Mouse (Mus musculus): ENCODE results near the gene Aldh3b3. TPM values are rescaled to one million over a fixed set of nuclear protein-coding genes. Genes with fewer than 3 reads are reported as not detected.

The Aldh3b3 gene
- polyA plus RNA-seq, 1 experiment from 2014 or later, result 0.07 TPM

GRCm38 (mm10) chr19:3990804-3991203 lies 32.4 kb downstream of the Aldh3b3 start:
- Histone ChIP-seq H3K36me3 (ENCODE audit: insufficient read depth, low read length) (0 out of 2 replicates have a peak, but pooled peaks cover 3% of the 10 kb centered on the region), H3K27me3 (ENCODE audit: insufficient read depth, low read length) (no peaks in the 10 kb centered on the region), H3K4me1 (replicated peaks; ENCODE audit: insufficient read depth, low read length) (peaks cover 14% of the 10 kb centered on the region), H3K9me3 (replicated peaks; ENCODE audit: low read length) (no peaks in the 10 kb centered on the region), H3K4me3 (replicated peaks; ENCODE audit: low read depth, low read length) (no peak overlapping the region), H3K9ac (ENCODE audit: low read depth, low read length) (no peak overlapping the region), H3K4me2 (ENCODE audit: low read length) (no peak overlapping the region), H3K27ac (no peak overlapping the region)
- no peak for TF ChIP-seq CTCF (IDR thresholded peaks at IDR 0.05; ENCODE audit: low read depth)
- ATAC-seq (replicated peaks; ENCODE audit: low FRiP score, low read depth) (no peak), DNase-seq (ENCODE audit: low spot score) (no peak)
- 24% methylated on average over 6 of the region's 6 CpGs for WGBS

GRCm38 (mm10) chr19:3991562-3991961 lies 33.1 kb downstream of the Aldh3b3 start:
- Histone ChIP-seq H3K4me2 (ENCODE audit: low read length) (no peak overlapping the region), H3K4me3 (replicated peaks; ENCODE audit: low read depth, low read length) (no peak overlapping the region), H3K4me1 (replicated peaks; ENCODE audit: insufficient read depth, low read length) (peaks cover 10% of the 10 kb centered on the region), H3K27me3 (ENCODE audit: insufficient read depth, low read length) (no peaks in the 10 kb centered on the region), H3K27ac (no peak overlapping the region), H3K9ac (ENCODE audit: low read depth, low read length) (no peak overlapping the region), H3K36me3 (ENCODE audit: insufficient read depth, low read length) (0 out of 2 replicates have a peak, but pooled peaks cover 3% of the 10 kb centered on the region), H3K9me3 (replicated peaks; ENCODE audit: low read length) (no peaks in the 10 kb centered on the region)
- no peak for TF ChIP-seq CTCF (IDR thresholded peaks at IDR 0.05; ENCODE audit: low read depth)
- ATAC-seq (replicated peaks; ENCODE audit: low FRiP score, low read depth) (no peak), DNase-seq (ENCODE audit: low spot score) (no peak)
- 89% methylated on average over 3 of the region's 3 CpGs for WGBS

- no peak overlapping the region for H3K9ac ChIP-seq (ENCODE audit: low read depth, low read length)
- no peak overlapping the region for H3K4me3 ChIP-seq (replicated peaks; ENCODE audit: low read depth, low read length)
- 89% methylated on average over 3 of the region's 3 CpGs for WGBS
- H3K27ac ChIP-seq, result no peak overlapping the region
- TF ChIP-seq CTCF (IDR thresholded peaks at IDR 0.05; ENCODE audit: low read depth), result no peak
- no peaks in the 10 kb centered on the region for H3K9me3 ChIP-seq (replicated peaks; ENCODE audit: low read length)
- H3K36me3 ChIP-seq (ENCODE audit: insufficient read depth, low read length), result 0 out of 2 replicates have a peak, but pooled peaks cover 3% of the 10 kb centered on the region
- DNase-seq (ENCODE audit: low spot score) (no peak), ATAC-seq (replicated peaks; ENCODE audit: low FRiP score, low read depth) (no peak)
- no peak overlapping the region for H3K4me2 ChIP-seq (ENCODE audit: low read length)
- H3K4me1 ChIP-seq (replicated peaks; ENCODE audit: insufficient read depth, low read length), result peaks cover 9% of the 10 kb centered on the region
- H3K27me3 ChIP-seq (ENCODE audit: insufficient read depth, low read length), result no peaks in the 10 kb centered on the region
Observed at GRCm38 (mm10) chr19:3991966-3992365, 33.5 kb downstream of the Aldh3b3 start.

- DNase-seq (ENCODE audit: low spot score) (no peak), ATAC-seq (replicated peaks; ENCODE audit: low FRiP score, low read depth) (no peak)
- no peaks in the 10 kb centered on the region for H3K9me3 ChIP-seq (replicated peaks; ENCODE audit: low read length)
- 0 out of 2 replicates have a peak, but pooled peaks cover 3% of the 10 kb centered on the region for H3K36me3 ChIP-seq (ENCODE audit: insufficient read depth, low read length)
- WGBS, result 52% methylated on average over 5 of the region's 5 CpGs
- no peaks in the 10 kb centered on the region for H3K27me3 ChIP-seq (ENCODE audit: insufficient read depth, low read length)
- no peak within 1 kb of the TSS for H3K27ac ChIP-seq
- no peak for TF ChIP-seq CTCF (IDR thresholded peaks at IDR 0.05; ENCODE audit: low read depth)
- H3K4me1 ChIP-seq (replicated peaks; ENCODE audit: insufficient read depth, low read length), result peaks cover 6% of the 10 kb centered on the region
- H3K4me3 ChIP-seq (replicated peaks; ENCODE audit: low read depth, low read length), result no peak within 1 kb of the TSS
- H3K4me2 ChIP-seq (ENCODE audit: low read length), result no peak within 1 kb of the TSS
- no peak within 1 kb of the TSS for H3K9ac ChIP-seq (ENCODE audit: low read depth, low read length)
Observed at GRCm38 (mm10) chr19:3992416-3992815, 34.0 kb downstream of the Aldh3b3 start, which contains the start of gene Tbx10. Gene Tbx10 (plus strand): TSS chr19:3992752.

- Histone ChIP-seq H3K4me1 (replicated peaks; ENCODE audit: insufficient read depth, low read length) (peaks cover 6% of the 10 kb centered on the region), H3K27me3 (ENCODE audit: insufficient read depth, low read length) (no peaks in the 10 kb centered on the region), H3K9ac (ENCODE audit: low read depth, low read length) (0 out of 2 replicates have a peak overlapping the region, but pooled peaks have one; percentile 18), H3K9me3 (replicated peaks; ENCODE audit: low read length) (no peaks in the 10 kb centered on the region), H3K27ac (peak overlapping the region; percentile 42; the same call in 1 of the 2 replicates), H3K4me3 (replicated peaks; ENCODE audit: low read depth, low read length) (no peak overlapping the region), H3K36me3 (ENCODE audit: insufficient read depth, low read length) (no peaks in the 10 kb centered on the region), H3K4me2 (ENCODE audit: low read length) (no peak overlapping the region)
- DNase-seq (ENCODE audit: low spot score) (peak; percentile 40), ATAC-seq (replicated peaks; ENCODE audit: low FRiP score, low read depth) (no peak)
- TF ChIP-seq CTCF (IDR thresholded peaks at IDR 0.05; ENCODE audit: low read depth), result no peak
- WGBS, result 32% methylated on average over 6 of the region's 6 CpGs
Observed at GRCm38 (mm10) chr19:3994932-3995331, 36.5 kb downstream of the Aldh3b3 start.

GRCm38 (mm10) chr19:3995505-3995904 lies 37.1 kb downstream of the Aldh3b3 start:
- no peak overlapping the region for H3K4me2 ChIP-seq (ENCODE audit: low read length)
- no peaks in the 10 kb centered on the region for H3K36me3 ChIP-seq (ENCODE audit: insufficient read depth, low read length)
- 0 out of 2 replicates have a peak overlapping the region, but pooled peaks have one; percentile 18 for H3K9ac ChIP-seq (ENCODE audit: low read depth, low read length)
- TF ChIP-seq CTCF (IDR thresholded peaks at IDR 0.05; ENCODE audit: low read depth), result no peak
- DNase-seq (ENCODE audit: low spot score) (no peak), ATAC-seq (replicated peaks; ENCODE audit: low FRiP score, low read depth) (no peak)
- H3K27ac ChIP-seq, result 0 out of 2 replicates have a peak overlapping the region, but pooled peaks have one; percentile 25
- H3K4me3 ChIP-seq (replicated peaks; ENCODE audit: low read depth, low read length), result no peak overlapping the region
- H3K4me1 ChIP-seq (replicated peaks; ENCODE audit: insufficient read depth, low read length), result peaks cover 6% of the 10 kb centered on the region
- no peaks in the 10 kb centered on the region for H3K9me3 ChIP-seq (replicated peaks; ENCODE audit: low read length)
- H3K27me3 ChIP-seq (ENCODE audit: insufficient read depth, low read length), result no peaks in the 10 kb centered on the region
- 62% methylated on average over 3 of the region's 3 CpGs for WGBS

GRCm38 (mm10) chr19:3996106-3996505 lies 37.7 kb downstream of the Aldh3b3 start:
- Histone ChIP-seq H3K9ac (ENCODE audit: low read depth, low read length) (no peak overlapping the region), H3K27ac (no peak overlapping the region), H3K4me1 (replicated peaks; ENCODE audit: insufficient read depth, low read length) (peaks cover 12% of the 10 kb centered on the region), H3K36me3 (ENCODE audit: insufficient read depth, low read length) (no peaks in the 10 kb centered on the region), H3K4me2 (ENCODE audit: low read length) (no peak overlapping the region), H3K27me3 (ENCODE audit: insufficient read depth, low read length) (no peaks in the 10 kb centered on the region), H3K9me3 (replicated peaks; ENCODE audit: low read length) (no peaks in the 10 kb centered on the region), H3K4me3 (replicated peaks; ENCODE audit: low read depth, low read length) (no peak overlapping the region)
- WGBS, result 40% methylated on average over 7 of the region's 7 CpGs
- DNase-seq (ENCODE audit: low spot score) (no peak), ATAC-seq (replicated peaks; ENCODE audit: low FRiP score, low read depth) (no peak)
- no peak for TF ChIP-seq CTCF (IDR thresholded peaks at IDR 0.05; ENCODE audit: low read depth)

Data from kidney, postnatal 0 days (tissue).